Mouse (Mus musculus) adrenal gland, adult (tissue): ENCODE measurements around the gene Mapk8ip1.

Source experiments
- DNase-seq, 2 experiments: peaks; one replicate each; pipeline ENCODE4 v3.0.0; 2022 to 2023; ENCODE audit warnings: low spot score in 1 of 2; ENCODE audit not compliant: inconsistent age in 2 of 2

Gene Mapk8ip1

GRCm38 (mm10) chr2:92391703-92392317 is 9.3 kb downstream of the Mapk8ip1 start:
- DNase-seq, result no peak

- DNase-seq, result no peak
Observed at GRCm38 (mm10) chr2:92391116-92391515, 9.9 kb downstream of the Mapk8ip1 start.

GRCm38 (mm10) chr2:92390206-92390930 is 10.7 kb downstream of the Mapk8ip1 start:
- no peak for DNase-seq

- no peak for DNase-seq
Observed at GRCm38 (mm10) chr2:92389645-92390044, 11.4 kb downstream of the Mapk8ip1 start.

GRCm38 (mm10) chr2:92388891-92389641 is 12.0 kb downstream of the Mapk8ip1 start:
- peak; percentile 92 to 96 for DNase-seq

- DNase-seq, result peak in 1 of 2 experiments; percentile 55
Observed at GRCm38 (mm10) chr2:92388081-92388517, 13.0 kb downstream of the Mapk8ip1 start.

- no peak for DNase-seq
Observed at GRCm38 (mm10) chr2:92387646-92388045, 13.4 kb downstream of the Mapk8ip1 start.

GRCm38 (mm10) chr2:92386821-92387570 is 14.1 kb downstream of the Mapk8ip1 start:
- peak in 1 of 2 experiments; percentile 46 for DNase-seq

GRCm38 (mm10) chr2:92385113-92386051 is 15.7 kb downstream of the Mapk8ip1 start:
- DNase-seq, result peak in 1 of 2 experiments; percentile 68

- no peak for DNase-seq
Observed at GRCm38 (mm10) chr2:92384101-92384500, 17.0 kb downstream of the Mapk8ip1 start.

- peak in 1 of 2 experiments; percentile 43 for DNase-seq
Observed at GRCm38 (mm10) chr2:92382759-92383158, 18.3 kb downstream of the Mapk8ip1 start.

GRCm38 (mm10) chr2:92381901-92382588 is 19.0 kb downstream of the Mapk8ip1 start, which contains the start of gene 1700029I15Rik:
Gene 1700029I15Rik, plus strand, starts transcription at chr2:92382538.
- DNase-seq, result no peak

GRCm38 (mm10) chr2:92381161-92381560 is 19.9 kb downstream of the Mapk8ip1 start:
- no peak for DNase-seq

GRCm38 (mm10) chr2:92380495-92381050 is 20.5 kb downstream of the Mapk8ip1 start:
- DNase-seq, result no peak

- DNase-seq, result no peak
Observed at GRCm38 (mm10) chr2:92379783-92380494, 21.1 kb downstream of the Mapk8ip1 start.

GRCm38 (mm10) chr2:92377320-92377719 is 23.7 kb downstream of the Mapk8ip1 start:
- DNase-seq, result peak in 1 of 2 experiments; percentile 35

GRCm38 (mm10) chr2:92376300-92376699 is 24.8 kb downstream of the Mapk8ip1 start:
- peak in 1 of 2 experiments; percentile 68 for DNase-seq

GRCm38 (mm10) chr2:92375788-92376187 is 25.3 kb downstream of the Mapk8ip1 start:
- peak in 1 of 2 experiments; percentile 84 for DNase-seq
